Mouse (Mus musculus): Measurements from ENCODE around the gene Ehmt2.
"Not testable (repeated sequence)": the region's sequence is repeated elsewhere in the genome, so short reads cannot be mapped to it uniquely, and the experiment has no call there.

Gene Ehmt2

GRCm38 (mm10) chr17:34891377-34891776 is 6.9 kb upstream of the Ehmt2 start:
- no peak for DNase-seq (ENCODE audit: low spot score in 2 of 2)

- DNase-seq (ENCODE audit: low spot score in 2 of 2): no peak
Measured at GRCm38 (mm10) chr17:34893072-34893824, 5.0 kb upstream of the Ehmt2 start.

- peak; percentile 85 to 93 for DNase-seq (ENCODE audit: low spot score in 2 of 2)
Measured at GRCm38 (mm10) chr17:34894074-34894597, 4.1 kb upstream of the Ehmt2 start.

- peak; percentile 30 to 56 for DNase-seq (ENCODE audit: low spot score in 2 of 2)
Measured at GRCm38 (mm10) chr17:34894801-34895530, 3.3 kb upstream of the Ehmt2 start.

GRCm38 (mm10) chr17:34895724-34896123 is 2.5 kb upstream of the Ehmt2 start:
- DNase-seq (ENCODE audit: low spot score in 2 of 2): no peak

- DNase-seq (ENCODE audit: low spot score in 2 of 2): no peak
Measured at GRCm38 (mm10) chr17:34896366-34896765, 1.9 kb upstream of the Ehmt2 start.

GRCm38 (mm10) chr17:34897373-34898159 is 703 bp upstream of the Ehmt2 start:
- DNase-seq (ENCODE audit: low spot score in 2 of 2): peak in 1 of 2 experiments; percentile 22

GRCm38 (mm10) chr17:34898706-34899052 is 410 bp downstream of the Ehmt2 start:
- no peak for DNase-seq (ENCODE audit: low spot score in 2 of 2)

- peak; percentile 42 to 60 for DNase-seq (ENCODE audit: low spot score in 2 of 2)
Measured at GRCm38 (mm10) chr17:34899053-34899889, 1.0 kb downstream of the Ehmt2 start.

GRCm38 (mm10) chr17:34899890-34900243 is 1.6 kb downstream of the Ehmt2 start:
- no peak for DNase-seq (ENCODE audit: low spot score in 2 of 2)

- not testable (repeated sequence) for DNase-seq (ENCODE audit: low spot score in 2 of 2)
Measured at GRCm38 (mm10) chr17:34900826-34901225, 2.6 kb downstream of the Ehmt2 start.

GRCm38 (mm10) chr17:34901948-34902347 is 3.7 kb downstream of the Ehmt2 start:
- not testable (repeated sequence) for DNase-seq (ENCODE audit: low spot score in 2 of 2)

- no peak for DNase-seq (ENCODE audit: low spot score in 2 of 2)
Measured at GRCm38 (mm10) chr17:34902895-34903294, 4.6 kb downstream of the Ehmt2 start.

- no peak for DNase-seq (ENCODE audit: low spot score in 2 of 2)
Measured at GRCm38 (mm10) chr17:34910982-34911381, 12.7 kb downstream of the Ehmt2 start.

GRCm38 (mm10) chr17:34911945-34912351 is 13.7 kb downstream of the Ehmt2 start:
- peak; percentile 71 to 76 for DNase-seq (ENCODE audit: low spot score in 2 of 2)

GRCm38 (mm10) chr17:34913930-34914665 is 15.8 kb downstream of the Ehmt2 start, which contains the start of gene Slc44a4:
Slc44a4 (plus strand) TSS chr17:34914466.
- no peak for DNase-seq (ENCODE audit: low spot score in 2 of 2)

- DNase-seq (ENCODE audit: low spot score in 2 of 2): peak in 1 of 2 experiments; percentile 44
Measured at GRCm38 (mm10) chr17:34915410-34915831, 17.2 kb downstream of the Ehmt2 start.

GRCm38 (mm10) chr17:34916316-34916715 is 18.0 kb downstream of the Ehmt2 start:
- DNase-seq (ENCODE audit: low spot score in 2 of 2): no peak

- no peak for DNase-seq (ENCODE audit: low spot score in 2 of 2)
Measured at GRCm38 (mm10) chr17:34917188-34917587, 18.9 kb downstream of the Ehmt2 start.

- DNase-seq (ENCODE audit: low spot score in 2 of 2): no peak
Measured at GRCm38 (mm10) chr17:34922939-34923338, 24.7 kb downstream of the Ehmt2 start.

Data from urinary bladder, postnatal 36 days (tissue).